Mouse (Mus musculus) mature B cell (primary cell): Measurements from ENCODE around the gene Mdm2.

Source experiments
- in situ Hi-C: fragments of 300-500 bp; cut with MboI; formaldehyde crosslinking; loops from 2 replicates; pipeline ENCODE4 v1.14.3; 2019

The Mdm2 gene

GRCm38 (mm10) chr10:117670092-117670491 is 40.5 kb downstream of the Mdm2 start:
- in situ Hi-C loops = no loop called here

DNA sequence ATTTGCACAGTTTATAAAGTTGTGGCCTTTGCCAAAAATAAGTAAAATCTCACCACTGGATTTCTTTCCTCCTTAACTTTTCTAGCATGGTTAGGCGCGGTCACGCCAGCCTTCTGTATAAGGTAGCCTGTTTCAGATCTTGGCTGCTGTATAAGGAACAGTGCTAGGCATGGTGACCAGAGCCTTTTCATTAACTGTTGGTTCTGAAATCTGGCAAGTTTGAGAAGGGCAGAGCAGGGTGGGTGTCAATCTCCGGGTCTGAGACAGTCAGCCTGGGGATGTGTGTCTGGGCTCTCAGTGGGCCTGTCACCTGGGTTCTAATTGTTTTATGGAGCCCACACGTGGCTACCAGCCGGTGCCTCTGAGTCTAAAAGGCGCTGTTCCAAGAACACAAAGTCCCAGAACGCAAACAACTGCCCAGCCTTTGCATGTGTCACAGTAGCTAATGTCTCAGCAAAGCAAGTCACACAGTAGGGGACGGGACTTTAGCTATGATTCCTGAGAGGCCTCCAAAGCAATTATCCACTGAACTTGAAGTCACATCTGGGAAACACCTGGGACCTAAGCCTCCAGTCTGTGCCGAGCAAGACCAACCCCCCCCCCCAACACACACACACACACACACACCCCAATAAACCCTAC is 41.0 kb downstream of the Mdm2 start:
- in situ Hi-C loops = no loop called here

GRCm38 (mm10) chr10:117668546-117669300 is 41.8 kb downstream of the Mdm2 start:
- in situ Hi-C loops = no loop called here

- in situ Hi-C loops = no loop called here
Observed at GRCm38 (mm10) chr10:117667663-117668507, 42.7 kb downstream of the Mdm2 start.

GRCm38 (mm10) chr10:117666947-117667630 is 43.5 kb downstream of the Mdm2 start:
- in situ Hi-C loops = no loop called here

GRCm38 (mm10) chr10:117666361-117666760 is 44.2 kb downstream of the Mdm2 start:
- in situ Hi-C loops = no loop called here

GRCm38 (mm10) chr10:117665376-117666275 is 44.9 kb downstream of the Mdm2 start:
- in situ Hi-C loops = no loop called here

DNA sequence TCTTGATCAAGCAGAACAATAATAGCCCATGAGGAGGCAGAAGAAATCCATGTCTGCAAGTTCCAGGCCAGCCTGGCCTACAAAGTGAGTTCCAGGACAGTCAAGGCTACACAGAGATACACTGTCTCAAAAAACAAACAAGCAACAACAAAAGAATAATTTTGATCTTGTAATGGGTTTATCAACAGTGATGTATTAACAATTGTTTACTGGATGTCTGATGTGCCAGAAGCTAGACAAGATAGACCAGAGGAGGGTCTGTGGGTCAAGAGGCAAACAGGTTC is 45.7 kb downstream of the Mdm2 start:
- in situ Hi-C loops = no loop called here

GRCm38 (mm10) chr10:117664208-117664925 is 46.2 kb downstream of the Mdm2 start:
- in situ Hi-C loops = no loop called here

GRCm38 (mm10) chr10:117663865-117664200 is 46.7 kb downstream of the Mdm2 start:
- in situ Hi-C loops = no loop called here

GRCm38 (mm10) chr10:117663056-117663864 is 47.3 kb downstream of the Mdm2 start:
- in situ Hi-C loops = no loop called here

DNA sequence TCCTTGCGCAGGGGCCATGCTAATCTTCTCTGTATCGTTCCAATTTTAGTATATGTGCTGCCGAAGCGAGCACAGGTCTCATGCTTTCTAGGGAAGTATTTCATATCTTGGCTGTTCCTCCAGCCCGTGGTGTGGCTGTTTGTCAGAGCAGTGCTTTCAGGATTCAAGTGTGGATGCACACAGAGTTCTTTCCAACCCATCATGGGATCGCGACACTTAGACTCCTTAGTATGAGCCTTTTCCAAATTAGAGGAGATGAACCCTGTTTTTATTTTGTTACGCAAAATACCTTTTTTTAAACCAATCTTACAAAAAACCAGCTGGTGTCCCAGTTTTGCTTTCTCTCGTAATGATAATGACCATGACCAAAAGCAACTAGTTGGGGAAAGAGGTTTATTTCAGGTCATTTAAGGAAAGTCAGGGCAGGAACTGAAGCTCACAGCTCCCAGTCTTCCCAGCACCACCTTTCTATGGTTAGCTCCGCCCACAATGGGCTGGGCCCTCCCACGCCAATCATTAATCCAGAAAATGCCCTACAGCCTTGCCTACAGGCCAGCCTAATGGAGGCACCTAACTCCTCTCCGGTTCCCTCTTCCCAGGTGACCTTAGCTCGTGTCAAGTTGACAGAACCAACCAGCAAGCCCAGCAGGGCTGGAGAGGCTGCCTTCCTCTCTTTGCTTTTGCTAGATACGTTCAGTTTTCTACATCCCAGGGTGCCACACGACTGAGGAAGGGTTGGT is 48.1 kb downstream of the Mdm2 start:
- in situ Hi-C loops = no loop called here

DNA sequence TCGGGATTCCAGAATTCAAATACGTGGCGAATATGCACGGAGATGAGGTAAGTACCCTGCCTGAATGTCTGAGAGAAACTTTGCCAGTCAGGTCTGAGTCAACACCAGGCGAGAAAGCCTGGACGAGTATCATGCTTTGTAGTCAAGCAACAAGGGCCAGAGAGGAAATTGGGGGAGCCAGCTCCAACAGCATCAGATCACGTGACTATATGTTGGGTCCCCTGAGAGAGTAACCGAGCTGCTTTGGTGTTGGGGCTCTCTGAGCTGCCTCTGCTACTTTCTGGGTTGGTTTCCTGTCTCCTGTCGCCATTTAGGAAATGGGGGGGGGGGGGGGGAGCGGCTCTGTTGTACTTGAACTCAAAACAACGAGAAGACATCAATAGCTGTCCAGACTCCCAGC is 50.7 kb downstream of the Mdm2 start:
- in situ Hi-C loops = no loop called here

DNA sequence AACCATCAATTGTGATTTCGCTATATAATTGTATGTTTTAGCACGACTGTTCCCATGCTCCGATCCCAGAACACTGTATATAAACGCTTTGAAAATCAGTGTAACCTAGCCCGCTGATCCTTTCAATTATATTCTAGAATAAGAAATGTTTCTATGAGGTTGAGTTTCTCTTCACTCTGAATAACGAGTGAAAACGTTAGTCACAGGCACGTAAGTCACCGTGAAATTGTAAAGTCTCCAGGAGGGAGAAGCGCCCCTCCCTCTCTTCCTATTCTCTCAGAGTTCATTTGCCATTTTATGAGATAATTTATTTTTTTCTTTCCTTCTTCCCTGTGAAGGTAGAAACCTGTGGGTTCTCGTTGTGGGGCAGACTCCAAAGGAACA is 51.1 kb downstream of the Mdm2 start:
- in situ Hi-C loops = no loop called here

DNA sequence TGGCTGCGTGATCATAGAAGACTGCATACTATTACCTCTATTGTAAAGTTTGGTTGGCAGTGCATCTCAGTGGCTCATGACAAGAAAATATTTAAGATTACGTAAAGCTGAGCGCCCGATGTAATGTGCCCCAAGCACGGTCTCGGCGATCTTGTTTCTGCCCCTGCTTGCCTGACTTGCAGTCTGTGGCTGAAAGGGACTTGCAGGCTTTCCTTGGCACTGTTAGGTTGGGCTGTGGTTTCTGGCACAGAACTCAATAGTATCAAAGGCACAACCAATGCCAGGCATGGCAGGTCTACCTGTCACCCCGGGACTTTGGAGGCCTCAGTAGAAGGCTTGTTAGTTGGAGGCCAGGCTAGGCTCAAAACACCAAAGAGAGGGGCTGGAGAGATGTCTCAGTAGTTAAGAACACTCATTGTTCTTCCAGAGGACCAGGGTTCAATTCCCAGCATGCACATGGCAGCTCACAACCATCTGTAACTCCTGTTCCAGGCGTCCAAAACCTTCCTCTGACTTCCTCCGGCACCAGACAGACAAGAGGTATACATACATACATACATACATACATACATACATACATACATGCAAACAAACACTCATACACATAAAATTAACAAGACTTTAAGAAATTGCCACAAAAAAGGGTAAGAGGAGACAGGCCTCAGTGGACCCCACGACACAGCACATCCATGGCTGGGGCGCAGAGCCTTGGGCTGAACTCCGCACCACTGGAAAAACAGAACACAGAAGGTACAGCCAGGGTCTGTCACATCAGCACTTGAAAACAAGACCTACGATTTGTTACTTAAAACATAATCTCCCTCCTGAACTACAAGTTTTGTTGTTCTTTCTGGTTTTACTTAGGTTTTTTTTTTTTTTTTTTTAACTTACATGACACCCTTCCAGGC is 51.8 kb downstream of the Mdm2 start:
- in situ Hi-C loops = no loop called here

DNA sequence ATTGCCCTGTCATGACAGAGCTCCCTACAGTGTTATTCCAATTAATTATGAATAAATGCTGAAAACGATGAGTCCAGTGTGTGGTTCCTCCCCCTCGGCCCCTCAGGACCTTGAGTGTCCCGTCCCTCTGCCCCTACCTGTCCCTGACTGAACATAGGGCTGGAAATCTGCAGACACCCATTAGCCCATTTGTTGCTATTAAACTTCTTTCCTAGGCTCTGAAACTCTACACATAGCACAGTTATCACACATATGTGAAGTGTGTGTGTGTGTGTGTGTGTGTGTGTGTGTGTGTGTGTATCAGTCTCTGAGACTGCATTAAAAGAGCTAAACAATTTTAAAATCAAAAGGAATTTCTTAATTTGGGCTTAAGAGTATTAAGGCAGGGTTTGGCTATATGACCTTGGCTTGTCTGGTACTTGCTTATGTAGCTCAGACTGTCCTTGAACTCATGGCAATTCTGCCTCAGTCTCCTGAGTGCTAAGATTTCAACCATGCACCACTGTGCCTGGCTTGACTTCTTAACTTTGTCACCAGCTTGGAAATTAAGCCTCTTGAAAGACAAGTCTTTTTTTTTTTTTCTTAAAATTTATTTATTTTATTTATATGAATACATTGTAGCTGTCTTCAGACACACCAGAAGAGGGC is 52.8 kb downstream of the Mdm2 start:
- in situ Hi-C loops = no loop called here

GRCm38 (mm10) chr10:117656985-117657658 is 53.4 kb downstream of the Mdm2 start:
- in situ Hi-C loops = no loop called here
